Mouse (Mus musculus): ENCODE measurements around the gene Spi1.

Spi1 gene

DNA sequence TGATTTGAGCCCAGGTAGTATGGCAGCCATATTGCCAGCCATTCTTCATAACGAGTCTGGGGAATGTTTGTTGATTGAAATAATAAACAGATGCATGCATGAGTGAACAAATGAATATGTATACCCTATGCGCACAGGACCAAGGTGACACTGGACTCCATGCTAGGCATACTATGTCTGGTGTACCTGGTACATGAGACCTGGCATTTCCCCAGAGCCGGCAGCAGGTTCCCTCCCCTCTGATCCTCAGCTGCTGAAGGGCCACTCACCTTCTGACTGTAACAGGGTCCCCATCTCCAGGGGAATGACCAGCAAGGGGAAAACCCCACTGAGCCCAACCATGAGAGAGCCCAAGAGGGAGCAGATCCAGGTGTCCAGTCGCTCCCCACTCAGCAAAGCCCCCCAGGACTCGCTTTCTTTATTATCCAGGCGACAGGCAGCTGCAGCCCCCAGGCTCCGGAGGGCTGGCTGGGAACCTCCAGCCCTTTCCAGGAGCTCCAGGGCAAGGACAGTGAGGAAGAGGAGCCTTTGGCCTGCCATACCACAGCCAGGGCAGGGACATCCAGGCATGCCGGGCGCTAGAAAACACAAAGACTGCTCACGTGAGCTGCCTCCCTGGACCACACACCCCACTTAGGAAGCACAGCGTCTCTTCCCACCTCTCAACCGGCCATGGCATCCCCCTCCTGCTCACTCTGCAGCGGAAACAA is 13.9 kb upstream of the Spi1 start:
- no peak for DNase-seq

GRCm38 (mm10) chr2:91068872-91069165 is 13.4 kb upstream of the Spi1 start:
- DNase-seq = no peak

GRCm38 (mm10) chr2:91069306-91070000 is 12.7 kb upstream of the Spi1 start:
- peak in 1 of 2 experiments; percentile 41 for DNase-seq

- DNase-seq = peak; percentile 96 to 97
Measured at GRCm38 (mm10) chr2:91070076-91070800, 12.0 kb upstream of the Spi1 start, which contains the start of gene Slc39a13. Gene Slc39a13 (minus strand): TSS chr2:91070417.

DNA sequence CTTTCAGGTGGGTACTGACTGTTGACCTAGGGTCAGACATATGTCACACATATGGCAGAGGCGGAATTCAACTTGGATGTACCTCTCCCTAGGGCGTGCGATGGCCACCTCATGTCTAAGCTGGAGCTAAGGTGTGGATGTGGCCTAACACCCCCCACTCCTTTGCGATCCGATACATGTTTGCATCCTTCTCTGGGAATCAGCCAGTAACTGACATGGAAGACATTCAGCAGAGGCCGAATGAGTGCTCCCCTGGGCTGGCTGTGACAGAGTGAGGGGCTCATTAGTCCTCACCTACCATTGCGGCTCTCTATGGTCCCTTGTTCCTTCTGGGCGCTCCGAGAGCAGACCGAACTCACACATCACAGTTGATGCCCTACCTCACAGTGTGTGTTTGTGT is 11.1 kb upstream of the Spi1 start:
- no peak for DNase-seq

- DNase-seq = no peak
Measured at GRCm38 (mm10) chr2:91072092-91072491, 10.1 kb upstream of the Spi1 start.

DNA sequence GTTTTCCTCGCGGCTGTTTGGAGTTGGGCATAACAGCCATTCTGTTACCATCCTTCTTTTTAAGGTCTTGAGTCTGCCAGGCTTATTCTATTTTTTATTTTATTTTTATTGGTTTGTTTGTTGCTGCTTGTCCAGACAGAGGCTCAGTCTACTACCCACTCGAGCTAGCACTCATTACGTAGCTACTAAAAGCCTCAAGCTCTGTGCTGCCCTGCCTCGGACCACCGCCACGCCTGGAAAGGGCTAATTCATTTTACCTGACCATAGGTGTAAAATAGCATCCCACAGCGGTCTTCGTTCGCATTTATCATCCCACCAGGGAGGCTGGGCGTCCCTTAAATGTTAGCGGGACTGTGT is 4.3 kb upstream of the Spi1 start:
- no peak for DNase-seq

DNA sequence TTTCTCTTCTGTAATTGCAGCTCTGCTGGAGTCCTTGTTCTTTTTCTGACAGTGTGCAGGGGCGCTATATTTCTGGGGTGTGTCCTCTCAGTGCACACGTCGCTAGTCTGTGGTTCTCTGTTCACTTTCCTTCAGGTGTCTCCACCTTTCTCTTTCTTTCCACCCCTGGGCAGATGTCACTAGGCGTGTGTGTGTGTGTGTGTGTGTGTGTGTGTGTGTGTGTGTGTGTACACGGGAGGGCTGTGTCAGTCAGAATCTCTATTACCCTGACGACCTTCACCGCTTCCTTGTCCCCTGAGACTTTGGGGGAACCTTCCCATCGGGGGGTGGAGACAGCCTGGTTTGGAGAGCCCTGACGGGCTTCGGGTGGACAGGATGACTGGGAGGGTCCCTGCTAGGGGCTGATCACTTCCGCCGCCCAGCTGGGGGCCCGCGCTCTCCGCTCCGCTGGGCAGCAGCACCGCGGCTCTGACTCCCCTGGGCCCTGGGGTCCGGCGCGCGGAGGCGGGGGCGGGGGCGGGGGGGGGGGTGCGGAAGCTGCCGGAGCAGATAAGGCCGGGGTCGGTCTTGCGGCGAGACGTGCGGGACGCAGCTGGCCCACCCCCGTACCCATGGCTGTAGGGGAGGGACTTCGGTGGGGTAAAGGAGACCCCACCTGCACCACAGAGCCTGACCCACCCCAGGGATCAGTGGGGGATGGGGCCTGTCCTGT is 3.7 kb upstream of the Spi1 start:
- peak; percentile 52 to 68 for DNase-seq

GRCm38 (mm10) chr2:91079026-91079384 is 3.2 kb upstream of the Spi1 start:
- no peak for DNase-seq

DNA sequence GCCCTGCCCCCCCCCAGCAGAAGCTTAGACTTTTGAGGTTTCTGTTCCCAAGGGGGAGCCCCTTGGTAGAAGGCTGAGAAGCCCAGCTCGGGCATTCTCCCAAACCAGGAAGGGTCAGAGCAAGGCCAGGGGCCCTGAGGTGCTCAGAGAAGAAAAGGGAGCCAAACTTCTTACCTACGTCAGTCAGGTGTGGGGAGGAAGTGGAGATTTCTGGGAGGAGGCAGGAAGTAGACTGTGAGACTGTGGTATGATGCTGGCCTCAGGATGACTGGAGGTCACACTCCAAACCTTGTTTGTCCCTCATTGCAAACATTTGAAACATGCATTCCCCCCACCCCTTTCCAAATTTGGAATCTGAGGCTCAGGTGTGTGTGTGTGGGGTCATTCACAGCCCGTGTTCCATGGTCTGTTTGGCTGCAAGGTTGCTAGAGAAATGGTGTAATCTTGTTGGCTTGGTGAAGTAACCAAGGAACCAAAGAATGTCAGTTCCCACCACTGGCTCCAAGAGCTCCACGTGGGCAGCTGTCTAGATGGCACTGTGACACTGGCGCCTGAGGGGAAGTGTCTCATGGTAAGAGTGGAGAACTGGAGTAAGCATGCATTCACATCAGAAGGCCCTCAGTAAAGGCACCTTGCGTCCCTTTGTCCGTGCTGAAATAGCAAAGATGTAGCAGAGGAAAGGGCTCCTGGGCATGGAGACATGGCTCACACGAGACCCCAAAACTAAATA is 1.2 kb upstream of the Spi1 start:
- no peak for DNase-seq

DNA sequence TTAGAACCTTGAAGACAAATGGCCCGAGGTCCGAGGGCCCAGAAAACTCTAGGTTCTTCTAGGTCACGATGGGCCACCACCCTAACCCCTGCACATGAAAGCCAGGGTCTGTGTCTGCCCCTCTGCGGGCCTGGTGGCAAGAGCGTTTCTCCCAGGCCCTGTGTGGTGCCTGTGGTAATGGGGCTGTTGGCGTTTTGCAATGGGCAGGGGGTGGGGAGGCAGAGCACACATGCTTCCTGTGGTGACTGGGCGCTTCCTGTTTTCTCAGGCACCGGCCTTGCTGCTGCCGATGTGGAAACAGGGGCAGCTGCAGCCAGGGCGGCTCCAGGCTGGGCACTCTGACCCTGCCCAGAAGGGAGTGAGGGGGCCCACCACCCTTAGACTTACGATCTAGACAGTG is 654 bp downstream of the Spi1 start:
- peak in 1 of 2 experiments; percentile 55 for DNase-seq

- DNase-seq = no peak
Measured at GRCm38 (mm10) chr2:91083366-91083940, 1.3 kb downstream of the Spi1 start.

DNA sequence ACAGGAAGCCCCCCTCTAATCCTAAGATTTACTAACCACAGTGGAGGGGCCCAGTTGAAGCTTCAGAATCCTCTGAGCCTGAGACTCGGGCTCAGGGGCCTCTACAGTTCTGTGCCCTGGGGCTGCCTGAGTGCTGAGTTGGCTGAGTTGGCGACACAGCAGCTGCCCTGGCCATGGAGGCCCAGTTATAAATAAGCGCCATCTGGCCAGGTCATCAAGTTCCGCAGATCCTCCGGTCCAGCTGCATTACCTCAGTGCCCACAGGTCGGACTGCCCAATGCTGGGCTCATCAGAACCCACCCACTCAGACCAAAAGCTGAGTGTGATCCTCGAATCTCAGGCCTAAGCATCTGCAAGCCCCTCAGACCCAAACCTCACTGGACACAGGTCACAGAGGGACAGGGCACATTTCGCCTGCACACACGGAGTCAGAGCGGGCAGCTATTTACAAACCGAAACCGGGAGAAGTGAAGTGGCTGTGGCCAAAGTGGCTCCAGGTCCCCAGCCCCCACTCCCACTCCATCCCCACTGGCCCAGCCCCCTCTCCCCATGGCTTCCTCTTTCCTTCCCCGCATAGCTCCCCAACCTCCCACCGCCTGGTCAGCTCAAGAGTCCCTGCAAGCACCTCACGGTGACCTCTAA is 2.1 kb downstream of the Spi1 start:
- no peak for DNase-seq

DNA sequence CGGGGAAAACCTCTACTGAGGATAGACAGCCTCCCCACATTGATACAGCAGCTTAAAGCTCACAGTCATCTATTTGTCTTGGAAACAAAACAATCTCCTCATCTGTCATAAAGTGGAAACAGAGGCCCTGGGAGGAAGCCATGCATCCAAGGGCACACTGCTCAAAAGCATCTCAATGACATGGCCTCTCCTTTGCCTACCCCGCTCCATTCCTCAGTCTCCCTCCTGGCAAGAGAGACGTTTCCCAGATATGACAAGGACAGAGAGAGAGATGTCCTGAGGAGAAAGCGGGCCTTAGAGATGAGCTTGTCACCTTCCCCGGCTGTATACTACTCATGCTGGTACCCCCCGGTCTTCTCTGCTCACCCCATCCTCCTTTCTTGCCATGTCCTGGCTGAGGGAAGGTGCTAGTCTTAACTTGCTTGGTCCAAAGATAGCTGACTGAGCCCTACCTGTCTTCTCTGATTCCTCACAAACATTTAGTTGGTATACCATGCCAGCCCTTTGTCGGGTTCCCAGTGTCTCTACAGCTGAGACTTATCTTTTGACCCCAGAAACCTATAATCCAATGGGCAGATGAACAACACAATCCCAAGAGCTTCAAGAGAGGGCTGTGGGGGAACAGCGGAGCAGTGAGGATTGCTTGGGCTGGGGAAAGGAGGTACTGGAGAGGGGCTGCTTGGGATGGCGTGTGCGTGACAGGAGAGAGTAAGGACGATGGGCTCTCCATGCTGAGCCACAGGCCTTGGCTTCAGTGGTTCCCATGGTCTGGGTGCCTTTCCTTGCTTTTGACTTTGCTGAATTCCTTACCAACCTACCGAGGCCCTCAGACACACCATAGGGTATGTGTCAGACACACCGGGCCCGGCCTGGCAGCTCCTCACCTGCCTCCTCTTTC is 3.6 kb downstream of the Spi1 start:
- DNase-seq = no peak

GRCm38 (mm10) chr2:91086392-91087237 is 4.4 kb downstream of the Spi1 start:
- no peak for DNase-seq

DNA sequence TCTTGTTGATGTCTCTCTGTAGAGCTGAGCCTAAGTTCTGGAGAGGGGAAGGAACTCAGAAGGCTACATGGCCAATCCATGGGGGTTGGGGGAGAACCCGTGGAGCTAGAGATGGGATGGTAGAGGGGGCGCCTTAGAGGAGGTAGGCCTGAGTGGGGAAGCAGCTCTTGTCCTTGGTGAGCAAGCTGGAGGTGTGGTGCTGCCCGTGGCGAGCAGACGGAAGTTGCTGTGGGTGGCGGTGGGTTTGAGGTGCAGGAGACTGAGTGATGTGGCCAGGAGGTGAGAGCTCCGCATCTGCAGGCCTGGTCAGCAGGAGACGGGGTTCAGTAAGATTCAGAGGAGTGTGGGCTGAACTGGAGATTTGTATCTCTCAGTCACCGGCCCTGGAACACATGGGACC is 5.3 kb downstream of the Spi1 start:
- no peak for DNase-seq

DNA sequence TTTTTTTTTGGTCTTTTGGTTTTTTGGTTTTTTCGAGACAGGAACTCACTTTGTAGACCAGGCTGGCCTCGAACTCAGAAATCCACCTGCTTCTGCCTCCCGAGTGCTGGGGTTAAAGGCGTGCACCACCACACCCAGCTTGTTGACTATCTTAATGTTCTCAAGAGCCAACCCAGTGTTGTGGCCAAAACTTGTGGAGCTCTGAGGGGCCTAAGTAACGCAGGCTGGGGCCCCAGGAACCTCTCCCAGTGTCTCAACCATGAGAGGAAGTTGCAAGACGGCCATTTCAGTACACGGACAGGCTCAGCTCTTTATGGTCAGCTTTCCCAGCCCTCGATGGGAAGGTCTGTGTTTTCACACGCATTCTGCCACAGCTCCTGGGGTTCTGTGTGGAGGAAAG is 6.8 kb downstream of the Spi1 start:
- no peak for DNase-seq

GRCm38 (mm10) chr2:91090208-91090607 is 8.0 kb downstream of the Spi1 start:
- no peak for DNase-seq

DNA sequence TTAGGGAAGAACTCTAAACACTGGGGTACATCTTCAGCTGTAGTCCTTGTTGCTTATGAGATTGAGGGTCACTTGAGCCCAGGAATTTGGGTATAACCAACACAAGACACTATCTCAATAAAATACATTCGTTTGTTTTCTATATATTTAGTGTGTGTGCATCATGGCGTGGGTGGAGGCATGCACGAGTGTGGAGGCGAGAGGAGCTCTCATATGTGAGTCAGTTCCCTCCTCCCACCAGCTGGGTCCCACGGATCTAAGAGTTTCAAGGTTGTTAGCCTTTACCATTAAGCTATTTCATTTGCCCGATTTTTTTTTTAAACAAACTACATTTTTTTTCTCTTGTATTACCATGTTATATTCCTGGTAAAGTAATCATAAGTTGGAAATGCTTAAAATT is 8.6 kb downstream of the Spi1 start:
- DNase-seq = no peak

GRCm38 (mm10) chr2:91096524-91096923 is 14.3 kb downstream of the Spi1 start:
- DNase-seq = no peak

Measured in kidney, postnatal 4 days (tissue).